8 mouse cellular contexts compared by ENCODE assay signal in genomic region chr2:166097443-166098291, GRCm38 (mm10). TPM values are rescaled to one million over a fixed set of nuclear protein-coding genes. Genes with fewer than 3 reads are reported as not detected.
DNase-seq lines count a peak whose midpoint lies in the region; ATAC-seq and TF ChIP-seq lines count a peak whose summit lies in the region.

No protein-coding gene starts in this region.

- peak; percentile 63 for TF ChIP-seq CTCF in liver, postnatal 0 days (IDR thresholded peaks at IDR 0.05; ENCODE audit: low read depth)

- WGBS in liver, postnatal 0 days (ENCODE audit: insufficient replicate concordance): 73% methylated on average over 18 of the region's 18 CpGs
- WGBS in heart, embryonic 13.5 days: 60% methylated on average over 18 of the region's 18 CpGs
- 81% methylated on average over 18 of the region's 18 CpGs for WGBS in limb, embryonic 14.5 days

- DNase-seq in adrenal gland, adult (ENCODE audit: inconsistent age in 2 of 2, low spot score in 1 of 2): peak; percentile 27 to 73
- no peak for DNase-seq in adrenal gland, postnatal 14 days
- no peak for DNase-seq in liver, postnatal 0 days
- DNase-seq in liver: no peak
- peak; percentile 47 for DNase-seq in limb, embryonic 14.5 days (ENCODE audit: low spot score)
- peak; percentile 76 for DNase-seq in splenic B cell, adult 2 months (ENCODE audit: low read depth, low spot score)
- no peak for DNase-seq in frontal cortex, postnatal 14 days (ENCODE audit: low spot score in 2 of 2)

- TF ChIP-seq EP300 in liver, postnatal 0 days (IDR thresholded peaks at IDR 0.05; ENCODE audit: low read depth): no peak

- H3K9ac ChIP-seq in liver, postnatal 0 days (replicated peaks): no peak overlapping the region
- 0 out of 2 replicates have a peak overlapping the region, but pooled peaks have one; percentile 38 for H3K9ac ChIP-seq in heart, embryonic 13.5 days
- H3K9ac ChIP-seq in limb, embryonic 14.5 days (ENCODE audit: low read depth, low read length, severe bottlenecking): no peak overlapping the region

- H3K4me3 ChIP-seq in liver, postnatal 0 days (ENCODE audit: low read depth, low read length): no peak overlapping the region
- no peak overlapping the region for H3K4me3 ChIP-seq in heart, embryonic 13.5 days
- H3K4me3 ChIP-seq in limb, embryonic 14.5 days (replicated peaks; ENCODE audit: low read length): no peak overlapping the region

- no peaks in the 10 kb centered on the region for H3K9me3 ChIP-seq in liver, postnatal 0 days (ENCODE audit: low read length)
- no peaks in the 10 kb centered on the region for H3K9me3 ChIP-seq in heart, embryonic 13.5 days
- H3K9me3 ChIP-seq in limb, embryonic 14.5 days (ENCODE audit: control insufficient read depth, low read length): no peaks in the 10 kb centered on the region

- no peak for ATAC-seq in liver, postnatal 0 days
- no peak for ATAC-seq in heart, embryonic 13.5 days (ENCODE audit: extremely low read depth, insufficient number of reproducible peaks, low FRiP score, low TSS enrichment)
- ATAC-seq in limb, embryonic 14.5 days (ENCODE audit: low FRiP score, low read depth): no peak; the same call in 1 of the 2 replicates

- H3K4me2 ChIP-seq in liver, postnatal 0 days (ENCODE audit: low read depth, low read length): no peak overlapping the region
- no peak overlapping the region for H3K4me2 ChIP-seq in heart, embryonic 13.5 days
- H3K4me2 ChIP-seq in limb, embryonic 14.5 days (replicated peaks; ENCODE audit: low read depth, low read length, severe bottlenecking): no peak overlapping the region

- H3K4me1 ChIP-seq in liver, postnatal 0 days (ENCODE audit: insufficient read depth): peaks cover 2% of the 10 kb centered on the region
- H3K4me1 ChIP-seq in heart, embryonic 13.5 days: peaks cover 71% of the 10 kb centered on the region
- no peaks in the 10 kb centered on the region for H3K4me1 ChIP-seq in limb, embryonic 14.5 days (ENCODE audit: control insufficient read depth, insufficient read depth, low read length)

- no peaks in the 10 kb centered on the region for H3K27me3 ChIP-seq in liver, postnatal 0 days (ENCODE audit: insufficient read depth, low read length)
- no peaks in the 10 kb centered on the region for H3K27me3 ChIP-seq in heart, embryonic 13.5 days (replicated peaks)
- no peaks in the 10 kb centered on the region for H3K27me3 ChIP-seq in limb, embryonic 14.5 days (ENCODE audit: control insufficient read depth, insufficient read depth, low read length)
- no peaks in the 10 kb centered on the region for H3K27me3 ChIP-seq in splenic B cell, adult 2 months (ENCODE audit: control insufficient read depth, insufficient read depth, low read length, poor library complexity, severe bottlenecking)

- no peaks in the 10 kb centered on the region for H3K36me3 ChIP-seq in liver, postnatal 0 days (replicated peaks; ENCODE audit: insufficient read depth, low read length)
- H3K36me3 ChIP-seq in heart, embryonic 13.5 days: peaks cover 40% of the 10 kb centered on the region
- H3K36me3 ChIP-seq in limb, embryonic 14.5 days (ENCODE audit: control insufficient read depth, insufficient read depth, low read length): peaks cover 73% of the 10 kb centered on the region
- H3K36me3 ChIP-seq in splenic B cell, adult 2 months (ENCODE audit: control insufficient read depth, insufficient read depth, low read length, poor library complexity, severe bottlenecking): no peaks in the 10 kb centered on the region

- no peak overlapping the region for H3K27ac ChIP-seq in liver, postnatal 0 days (ENCODE audit: low read depth)
- H3K27ac ChIP-seq in heart, embryonic 13.5 days (replicated peaks): peak overlapping the region; percentile 53
- H3K27ac ChIP-seq in limb, embryonic 14.5 days (replicated peaks; ENCODE audit: low read depth, low read length): no peak overlapping the region

- TF ChIP-seq POLR2A in limb, embryonic 14.5 days (IDR thresholded peaks at IDR 0.05; ENCODE audit: borderline replicate concordance, extremely low read depth, insufficient read depth, insufficient read length): no peak

RNA-seq across cellular contexts. Expression of gene Sulf2, which starts 57.8 kb away (rescaled TPM):
- total RNA-seq in adrenal gland, postnatal 14 days (2021): 60.5 and 60.7 TPM in 2 replicates
- 1.6 and 1.8 TPM in 2 replicates for polyA plus RNA-seq in liver, postnatal 0 days (2015; fragmentation: Nextera tagmentation; extraction: Ambion mirVana)
- polyA plus RNA-seq in heart, embryonic 13.5 days (2015; fragmentation: Nextera tagmentation; extraction: Ambion mirVana): 87.6 and 91.3 TPM in 2 replicates
- 294 and 361 TPM in 2 replicates for polyA plus RNA-seq in limb, embryonic 14.5 days (2012; rRNA removed)
- 200 and 235 TPM in 2 replicates for polyA plus RNA-seq in limb, embryonic 14.5 days (2014; fragmentation: Nextera tagmentation; extraction: Ambion mirVana)

Comparison
In these comparisons a context has a peak if more than half of its experiments do, and no peak if none do; other contexts are left out.
1. DNase-seq: peak in adrenal gland, adult (2 of 2), limb, embryonic 14.5 days (single experiment) and splenic B cell, adult 2 months (single experiment); none in adrenal gland, postnatal 14 days (single experiment), liver, postnatal 0 days (single experiment), liver (single experiment) and frontal cortex, postnatal 14 days (0 of 2).
2. RNA of gene Sulf2, which starts 57.8 kb away (polyA plus RNA-seq): 200 to 361 TPM in limb, embryonic 14.5 days and 87.6 to 91.3 TPM in heart, embryonic 13.5 days; 1.6 to 1.8 TPM in liver, postnatal 0 days; every median in the first group is over 10 times any median in the second.